Comparison of ENCODE assay signal across 24 mouse cellular contexts in the genomic region with DNA sequence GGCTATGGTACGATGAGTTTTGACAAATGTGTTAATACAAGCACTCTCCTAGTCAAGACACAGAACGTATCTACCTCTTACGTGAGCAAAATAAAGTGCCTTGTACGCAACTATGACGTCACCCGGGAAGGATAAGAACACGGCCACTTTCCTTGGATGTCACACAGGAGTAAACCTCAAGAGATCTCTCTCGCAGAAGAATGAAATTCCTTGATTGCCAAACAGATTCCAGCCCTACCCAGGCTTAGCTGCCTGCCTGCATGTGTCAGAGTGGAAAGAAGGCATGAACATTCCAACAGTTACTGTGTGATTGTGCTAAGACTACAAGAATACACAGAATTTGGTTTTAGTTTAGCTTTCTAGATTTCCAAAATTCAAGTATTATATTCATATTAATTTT. TPM values are rescaled to one million over a fixed set of nuclear protein-coding genes. Genes with fewer than 3 reads are reported as not detected.
DNase-seq lines count a peak whose midpoint lies in the region; ATAC-seq and TF ChIP-seq lines count a peak whose summit lies in the region.
"Had no signal": no experiment of that assay in that cellular context is flagged by ENCODE, and none has a peak within 500 bp of the region (broad histone marks: within the 10 kb centered on the region; RNA-seq: fewer than 3 reads in every experiment).

No protein-coding gene starts in this region.

- no peak for TF ChIP-seq EP300 in lung, postnatal 0 days (IDR thresholded peaks at IDR 0.05)

- ATAC-seq in lung, postnatal 0 days: peak; percentile 64
- ATAC-seq: activated CD4-positive, CD25-positive, alpha-beta regulatory T cell, adult 4 months; forebrain, embryonic 14.5 days; forebrain, embryonic 16.5 days had no signal

- no peak overlapping the region for H3K4me3 ChIP-seq in lung, postnatal 0 days (ENCODE audit: low read depth, low read length)
- H3K4me3 ChIP-seq: embryonic facial prominence, embryonic 13.5 days; embryonic facial prominence, embryonic 15.5 days; erythroblast, embryonic 14.5 days; forebrain, embryonic 10.5 days; forebrain, embryonic 12.5 days had no signal

- no peak overlapping the region for H3K27ac ChIP-seq in lung, postnatal 0 days (ENCODE audit: low read length)
- H3K27ac ChIP-seq: embryonic facial prominence, embryonic 13.5 days; embryonic facial prominence, embryonic 15.5 days; forebrain, embryonic 10.5 days; forebrain, embryonic 12.5 days had no signal

- DNase-seq in lung, postnatal 0 days (ENCODE audit: low spot score): peak; percentile 54
- DNase-seq in lung, adult 18-20 months: no peak
- DNase-seq in 3T3-L1 (ENCODE audit: low read depth, low spot score) (peak; percentile 43), NIH3T3 (ENCODE audit: low read depth) (peak; percentile 14)
- no peak for DNase-seq in gastrocnemius, postnatal 25 days
- DNase-seq in gastrocnemius, postnatal 14 days: no peak
- DNase-seq: adrenal gland, adult 8-10 months; adrenal gland, postnatal 14 days; adrenal gland, postnatal 36 days; cerebellum, adult 11-12 months; cerebellum, adult 2 months; cerebellum, adult 9-10 months; cerebellum, postnatal 10 days; cerebellum, postnatal 25 days; embryo, embryonic 11 days had no signal

- H3K4me2 ChIP-seq in lung, postnatal 0 days (replicated peaks; ENCODE audit: low read depth, low read length): no peak overlapping the region
- H3K4me2 ChIP-seq: embryonic facial prominence, embryonic 13.5 days; embryonic facial prominence, embryonic 15.5 days; forebrain, embryonic 12.5 days had no signal

- WGBS in lung, postnatal 0 days: 65% methylated on average over 8 of the region's 8 CpGs

- TF ChIP-seq CTCF in lung, postnatal 0 days (IDR thresholded peaks at IDR 0.05): no peak

- no peaks in the 10 kb centered on the region for H3K36me3 ChIP-seq in lung, postnatal 0 days (ENCODE audit: insufficient read depth, low read length)
- H3K36me3 ChIP-seq: embryonic facial prominence, embryonic 13.5 days; embryonic facial prominence, embryonic 15.5 days; forebrain, embryonic 10.5 days; forebrain, embryonic 12.5 days had no signal

- H3K9ac ChIP-seq in lung, postnatal 0 days (replicated peaks; ENCODE audit: low read depth): no peak overlapping the region
- H3K9ac ChIP-seq: embryonic facial prominence, embryonic 13.5 days; embryonic facial prominence, embryonic 15.5 days; forebrain, embryonic 12.5 days had no signal

- intact Hi-C loops in gastrocnemius, postnatal 14 days (cut with DNase I; ENCODE audit: low total_unique reads): loop anchor here (5.0 kb wide), 1 partner anchor 58 kb away; no protein-coding TSS in a partner anchor

- H3K9me3 ChIP-seq in lung, postnatal 0 days (ENCODE audit: low read length): no peaks in the 10 kb centered on the region
- H3K9me3 ChIP-seq: embryonic facial prominence, embryonic 13.5 days; embryonic facial prominence, embryonic 15.5 days; forebrain, embryonic 10.5 days; forebrain, embryonic 12.5 days had no signal

- H3K27me3 ChIP-seq in lung, postnatal 0 days (replicated peaks; ENCODE audit: insufficient read depth, low read length): no peaks in the 10 kb centered on the region
- H3K27me3 ChIP-seq: embryonic facial prominence, embryonic 15.5 days had no signal

- no peaks in the 10 kb centered on the region for H3K4me1 ChIP-seq in lung, postnatal 0 days (ENCODE audit: insufficient read depth, low read depth, low read length)
- H3K4me1 ChIP-seq: embryonic facial prominence, embryonic 15.5 days had no signal

RNA-seq across cellular contexts. Expression of a gene that starts 36.1 kb away (rescaled TPM):
- polyA plus RNA-seq in lung, postnatal 0 days (2015; fragmentation: Nextera tagmentation; extraction: Ambion mirVana): 50.5 and 52.7 TPM in 2 replicates
- 1 to 10 TPM; 1.3 to 2.3 TPM for total RNA-seq in gastrocnemius, postnatal 25 days (2021)
- total RNA-seq in gastrocnemius, postnatal 14 days (2021): 1 to 10 TPM; 2.7 to 2.8 TPM
- total RNA-seq: MEL had no signal

Comparison
In these comparisons a context has a peak if more than half of its experiments do, and no peak if none do; other contexts are left out.
1. DNase-seq: peak in lung, postnatal 0 days (single experiment), 3T3-L1 (single experiment) and NIH3T3 (single experiment); none in lung, adult 18-20 months (0 of 2), gastrocnemius, postnatal 25 days (single experiment) and gastrocnemius, postnatal 14 days (single experiment).